Mouse (Mus musculus) B cell, adult 67 days (primary cell): Measurements from ENCODE around the gene Il16. TPM values are rescaled to one million over a fixed set of nuclear protein-coding genes. Genes with fewer than 3 reads are reported as not detected.

ENCODE experiments used
- total RNA-seq, 2 experiments: library from RNA; stranded (reverse); gene quantifications; 4 replicates each; pipeline ENCODE4 v1.2.4; 2023

Gene Il16
- 100 to 1,000 TPM; 236 to 269 TPM for total RNA-seq

GRCm38 (mm10) chr7:83745413-83746106, at the start of gene Il16:
Il16 (minus strand) TSS chr7:83745726.

GRCm38 (mm10) chr7:83794705-83795104, 49.2 kb upstream of the Il16 start, which contains the start of gene Cfap161:
Cfap161 (minus strand) TSS chr7:83794880.

GRCm38 (mm10) chr7:83631828-83632681, 113.5 kb downstream of the Il16 start, which contains the start of gene Stard5:
Stard5 (plus strand) TSS chr7:83631959.

Other genes with a start within 250 kb of the Il16 start
- not detected for gene Tmc3, start 160.8 kb downstream of the Il16 start, total RNA-seq
- gene Stard5, start 113.8 kb downstream of the Il16 start, total RNA-seq: 10 to 100 TPM; 42.8 to 44.1 TPM
- gene Cfap161, start 49.2 kb upstream of the Il16 start, total RNA-seq: not detected
- gene Tlnrd1, start 138.6 kb upstream of the Il16 start, total RNA-seq: 10 to 100 TPM; 16.7 to 18.9 TPM
- gene Mesd, start 138.7 kb upstream of the Il16 start, total RNA-seq: 10 to 100 TPM; 20.6 to 29.4 TPM